Mouse (Mus musculus): Measurements from ENCODE around the gene Heatr1.
A peak's percentile ranks its signal among the peaks of the same experiment; 100 is the strongest.

Gene Heatr1

GRCm38 (mm10) chr13:12394609-12395505 lies at the start of gene Heatr1:
Gene Heatr1 (plus strand): TSS chr13:12395027.
- peak; percentile 96 to 99 for DNase-seq (ENCODE audit: inconsistent age in 2 of 2, low spot score in 1 of 2)

- DNase-seq (ENCODE audit: inconsistent age in 2 of 2, low spot score in 1 of 2): no peak
Measured at GRCm38 (mm10) chr13:12346837-12347236, 48.0 kb upstream of the Heatr1 start.

- no peak for DNase-seq (ENCODE audit: inconsistent age in 2 of 2, low spot score in 1 of 2)
Measured at GRCm38 (mm10) chr13:12349197-12349824, 45.5 kb upstream of the Heatr1 start.

GRCm38 (mm10) chr13:12356184-12356583 lies 38.6 kb upstream of the Heatr1 start:
- DNase-seq (ENCODE audit: inconsistent age in 2 of 2, low spot score in 1 of 2): no peak

GRCm38 (mm10) chr13:12357554-12357953 lies 37.3 kb upstream of the Heatr1 start:
- peak; percentile 11 to 79 for DNase-seq (ENCODE audit: inconsistent age in 2 of 2, low spot score in 1 of 2)

- DNase-seq (ENCODE audit: inconsistent age in 2 of 2, low spot score in 1 of 2): no peak
Measured at GRCm38 (mm10) chr13:12361486-12361885, 33.3 kb upstream of the Heatr1 start.

- peak; percentile 81 to 86 for DNase-seq (ENCODE audit: inconsistent age in 2 of 2, low spot score in 1 of 2)
Measured at GRCm38 (mm10) chr13:12369041-12369621, 25.7 kb upstream of the Heatr1 start.

GRCm38 (mm10) chr13:12369930-12370329 lies 24.9 kb upstream of the Heatr1 start:
- peak in 1 of 2 experiments; percentile 20 for DNase-seq (ENCODE audit: inconsistent age in 2 of 2, low spot score in 1 of 2)

- DNase-seq (ENCODE audit: inconsistent age in 2 of 2, low spot score in 1 of 2): no peak
Measured at GRCm38 (mm10) chr13:12372755-12373154, 22.1 kb upstream of the Heatr1 start.

- no peak for DNase-seq (ENCODE audit: inconsistent age in 2 of 2, low spot score in 1 of 2)
Measured at GRCm38 (mm10) chr13:12376778-12377177, 18.0 kb upstream of the Heatr1 start.

GRCm38 (mm10) chr13:12384796-12385195 lies 10.0 kb upstream of the Heatr1 start:
- DNase-seq (ENCODE audit: inconsistent age in 2 of 2, low spot score in 1 of 2): no peak

GRCm38 (mm10) chr13:12386286-12386685 lies 8.5 kb upstream of the Heatr1 start:
- peak in 1 of 2 experiments; percentile 64 for DNase-seq (ENCODE audit: inconsistent age in 2 of 2, low spot score in 1 of 2)

- DNase-seq (ENCODE audit: inconsistent age in 2 of 2, low spot score in 1 of 2): no peak
Measured at GRCm38 (mm10) chr13:12395571-12395970, 744 bp downstream of the Heatr1 start.

GRCm38 (mm10) chr13:12408343-12409066 lies 13.7 kb downstream of the Heatr1 start:
- no peak for DNase-seq (ENCODE audit: inconsistent age in 2 of 2, low spot score in 1 of 2)

GRCm38 (mm10) chr13:12412016-12412415 lies 17.2 kb downstream of the Heatr1 start:
- DNase-seq (ENCODE audit: inconsistent age in 2 of 2, low spot score in 1 of 2): peak; percentile 11 to 35

GRCm38 (mm10) chr13:12420596-12420995 lies 25.8 kb downstream of the Heatr1 start:
- DNase-seq (ENCODE audit: inconsistent age in 2 of 2, low spot score in 1 of 2): no peak

GRCm38 (mm10) chr13:12428556-12428955 lies 33.7 kb downstream of the Heatr1 start:
- DNase-seq (ENCODE audit: inconsistent age in 2 of 2, low spot score in 1 of 2): no peak

- peak; percentile 19 to 47 for DNase-seq (ENCODE audit: inconsistent age in 2 of 2, low spot score in 1 of 2)
Measured at GRCm38 (mm10) chr13:12433843-12434242, 39.0 kb downstream of the Heatr1 start.

- no peak for DNase-seq (ENCODE audit: inconsistent age in 2 of 2, low spot score in 1 of 2)
Measured at GRCm38 (mm10) chr13:12439586-12439985, 44.8 kb downstream of the Heatr1 start.

- DNase-seq (ENCODE audit: inconsistent age in 2 of 2, low spot score in 1 of 2): no peak
Measured at GRCm38 (mm10) chr13:12440813-12441212, 46.0 kb downstream of the Heatr1 start.

GRCm38 (mm10) chr13:12442008-12442587 lies 47.3 kb downstream of the Heatr1 start:
- peak; percentile 56 to 60 for DNase-seq (ENCODE audit: inconsistent age in 2 of 2, low spot score in 1 of 2)

Data from adrenal gland, adult (tissue).